Mouse (Mus musculus) fat pad, adult 2 months (tissue): ENCODE measurements around the gene Atad1.
A peak's percentile ranks its signal among the peaks of the same experiment; 100 is the strongest.
"Not testable (repeated sequence)": the region's sequence is repeated elsewhere in the genome, so short reads cannot be mapped to it uniquely, and the experiment has no call there.

Experiments used
- DNase-seq: peaks from one replicate; pipeline ENCODE4 v3.0.0-alpha.2; 2011; ENCODE audit warnings: low read depth, low spot score; ENCODE audit errors: extremely low read depth

The Atad1 gene

DNA sequence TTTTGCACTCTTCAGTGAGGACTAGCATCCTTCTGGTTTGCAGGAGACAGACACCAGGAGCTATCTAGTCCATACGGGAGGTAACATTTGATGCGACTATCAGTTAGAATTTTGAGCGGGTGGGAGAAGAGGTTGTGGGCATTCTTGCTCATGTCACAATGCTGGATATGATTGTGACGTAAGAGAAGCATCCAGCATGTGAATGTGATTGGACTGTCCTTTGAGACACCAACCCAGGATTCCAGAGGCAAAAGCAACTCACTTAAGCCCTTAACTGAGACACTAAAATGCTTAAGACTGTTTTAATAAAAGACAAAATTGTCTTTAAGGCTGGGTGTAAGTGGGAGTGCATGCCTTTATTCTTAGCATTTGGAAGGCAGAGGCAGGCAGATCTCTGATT is at the start of gene Atad1:
Gene Atad1, minus strand, starts transcription at position 101 of the 400 bp plus-strand sequence.
- DNase-seq: no peak

DNA sequence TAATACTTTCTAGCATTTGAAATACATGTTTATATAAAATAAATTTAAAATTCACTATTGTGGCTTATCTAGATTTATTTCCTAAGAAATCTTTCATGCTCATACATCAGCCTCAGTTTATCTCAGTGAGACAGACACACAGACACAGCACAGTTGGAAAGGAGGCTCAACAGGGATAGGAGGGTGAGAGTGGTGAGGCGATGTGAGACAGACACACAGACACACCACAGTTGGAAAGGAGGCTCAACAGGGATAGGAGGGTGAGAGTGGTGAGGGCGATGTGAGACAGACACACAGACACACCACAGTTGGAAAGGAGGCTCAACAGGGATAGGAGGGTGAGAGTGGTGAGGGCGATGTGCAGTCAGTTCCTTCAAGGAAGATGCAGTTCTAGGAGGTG is 48.4 kb upstream of the Atad1 start:
- not testable (repeated sequence) for DNase-seq

DNA sequence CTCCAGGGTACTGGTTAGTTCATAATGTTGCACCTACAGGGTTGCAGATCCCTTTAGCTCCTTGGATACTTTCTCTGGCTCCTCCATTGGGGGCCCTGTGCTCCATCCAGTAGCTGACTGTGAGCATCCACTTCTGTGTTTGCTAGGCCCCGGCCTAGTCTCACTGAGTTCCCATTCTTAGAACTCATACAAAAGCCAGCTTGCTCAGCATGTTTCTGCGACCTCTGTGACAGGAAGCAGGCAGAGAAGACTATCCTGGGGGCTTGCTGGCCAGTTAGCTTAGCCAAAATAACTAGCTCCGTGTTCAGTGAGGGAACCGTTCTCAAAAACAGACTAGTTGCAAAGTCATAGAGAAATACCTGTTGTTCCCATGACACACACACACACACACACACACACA is 47.8 kb upstream of the Atad1 start:
- DNase-seq: not testable (repeated sequence)

DNA sequence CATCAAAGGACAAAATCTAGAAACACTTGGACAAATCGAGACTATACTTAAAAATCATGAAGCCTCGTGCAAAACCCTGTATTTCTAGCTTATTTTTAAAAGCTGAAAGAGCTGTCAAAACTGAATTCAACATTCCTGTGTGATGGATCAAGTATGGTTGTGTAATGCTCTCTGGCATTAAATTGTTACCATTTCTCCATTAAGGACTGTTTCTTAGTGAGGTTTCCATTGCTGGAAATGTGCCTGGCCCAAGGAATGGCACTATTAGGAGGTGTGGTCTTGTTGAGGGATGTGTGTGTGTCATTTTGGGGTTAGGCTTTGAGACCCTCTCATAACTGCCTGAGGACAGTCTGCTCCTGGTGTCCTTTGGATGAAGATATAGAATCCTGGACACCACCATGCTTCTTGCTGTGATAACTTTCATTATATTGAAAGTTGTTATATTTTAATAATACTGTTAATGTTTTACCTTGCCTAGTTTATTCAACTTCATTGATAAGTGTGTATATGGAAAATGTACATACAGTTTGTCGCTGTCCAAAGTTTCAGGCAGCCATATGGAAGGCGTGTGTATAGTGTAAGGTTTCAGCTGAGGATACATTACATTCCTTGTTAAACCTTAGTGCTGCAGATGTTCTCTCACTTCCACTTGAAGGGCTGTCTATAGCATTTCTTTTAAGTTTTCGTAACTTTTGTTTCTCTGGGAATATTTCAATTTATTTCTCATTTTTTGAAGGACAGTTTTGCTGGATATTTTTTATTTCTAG is 41.9 kb upstream of the Atad1 start:
- no peak for DNase-seq

DNA sequence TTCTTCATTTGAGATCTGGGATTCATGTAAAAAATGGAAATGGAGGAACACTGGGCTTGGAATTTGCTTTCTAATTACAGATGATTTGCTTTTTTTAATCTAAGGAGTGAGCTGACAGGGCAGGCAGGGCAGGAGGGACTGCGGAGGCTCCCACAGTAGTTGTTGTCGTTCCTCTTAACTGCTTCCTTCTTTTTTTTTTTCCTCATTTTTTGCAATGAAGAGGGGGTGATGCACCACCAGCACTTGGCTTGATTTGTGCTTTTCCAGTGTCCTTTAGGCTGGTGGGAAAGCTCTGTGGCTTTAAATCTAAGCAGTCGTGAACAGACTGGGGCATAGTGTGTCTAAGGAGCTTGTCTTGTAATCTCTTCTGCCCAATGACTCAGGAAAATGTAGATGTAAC is 39.5 kb upstream of the Atad1 start:
- no peak for DNase-seq

DNA sequence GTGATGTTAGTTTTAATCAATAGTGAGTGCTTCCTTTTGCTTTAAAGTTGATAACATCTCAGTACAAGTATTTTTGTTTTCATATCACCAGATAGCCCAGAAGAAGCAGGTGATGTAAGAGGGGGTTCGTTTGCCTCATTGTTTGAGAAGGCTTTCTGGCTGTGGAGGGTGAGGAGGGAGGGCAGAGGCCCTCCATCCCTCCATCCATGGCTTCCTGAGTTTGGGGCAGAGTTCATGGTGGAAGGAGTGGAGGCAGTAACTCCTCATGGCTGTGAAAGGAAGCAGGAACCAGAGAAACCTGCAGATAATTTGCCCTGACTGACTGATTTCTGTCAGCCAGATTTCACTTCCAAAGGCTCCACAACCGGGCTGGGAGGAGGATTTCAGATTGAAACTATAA is 38.8 kb upstream of the Atad1 start:
- DNase-seq: no peak

DNA sequence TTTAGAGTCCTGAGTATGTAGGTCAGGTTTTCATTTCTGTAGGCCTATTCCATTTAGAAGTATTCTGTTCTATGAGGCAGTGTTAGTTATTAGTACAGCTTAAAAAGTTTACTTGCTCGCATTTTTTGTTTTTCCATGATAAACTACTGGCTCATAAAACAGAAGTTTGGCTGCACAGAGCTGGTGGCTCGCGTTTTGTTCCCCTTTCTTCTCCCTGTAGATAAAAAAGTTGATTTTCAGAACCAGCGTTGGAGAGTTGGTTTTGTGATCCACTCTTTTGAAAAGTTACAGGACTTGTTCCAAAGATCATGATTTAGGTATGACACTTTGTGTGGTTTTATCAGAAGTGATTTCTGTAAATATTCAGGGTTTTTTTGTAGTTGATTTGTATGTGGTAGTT is 22.9 kb upstream of the Atad1 start:
- no peak for DNase-seq

DNA sequence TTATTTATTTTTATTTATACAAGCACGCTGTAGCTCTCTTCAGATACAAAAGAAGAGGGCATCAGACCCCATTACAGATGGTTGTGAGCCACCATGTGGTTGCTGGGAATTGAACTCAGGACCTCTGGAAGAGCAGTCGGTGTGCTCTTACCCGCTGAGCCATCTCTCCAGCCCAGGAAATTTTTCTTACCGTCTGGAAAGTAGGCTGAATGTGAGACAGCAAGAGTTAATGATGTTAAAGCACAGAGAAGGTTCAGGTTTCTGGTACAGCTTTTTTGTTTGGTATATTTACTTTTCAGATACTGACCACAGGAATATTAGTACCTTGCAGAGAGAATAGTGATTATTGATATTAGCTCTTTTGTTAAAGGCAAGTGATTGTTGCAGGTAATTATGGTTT is 21.6 kb upstream of the Atad1 start:
- DNase-seq: no peak

DNA sequence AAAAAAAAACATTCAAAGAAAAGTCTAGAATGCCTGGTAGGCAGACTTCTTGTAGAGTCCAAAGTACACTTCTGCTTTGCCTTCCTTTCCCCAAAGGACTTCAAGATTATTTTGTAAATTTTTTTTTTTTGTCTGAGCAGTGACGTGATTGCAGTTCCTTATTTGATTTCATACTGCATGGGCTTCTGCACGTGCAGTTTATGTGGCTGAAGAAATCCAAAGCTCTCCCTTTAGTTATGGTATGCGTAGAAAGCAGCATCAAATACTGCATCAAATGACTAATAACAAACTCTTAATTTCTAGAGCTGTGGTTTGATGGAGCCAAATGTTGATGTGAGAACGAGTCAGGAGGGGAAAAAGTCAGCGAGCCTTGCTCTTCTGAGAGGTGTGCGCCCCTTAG is 20.9 kb upstream of the Atad1 start:
- DNase-seq: no peak

DNA sequence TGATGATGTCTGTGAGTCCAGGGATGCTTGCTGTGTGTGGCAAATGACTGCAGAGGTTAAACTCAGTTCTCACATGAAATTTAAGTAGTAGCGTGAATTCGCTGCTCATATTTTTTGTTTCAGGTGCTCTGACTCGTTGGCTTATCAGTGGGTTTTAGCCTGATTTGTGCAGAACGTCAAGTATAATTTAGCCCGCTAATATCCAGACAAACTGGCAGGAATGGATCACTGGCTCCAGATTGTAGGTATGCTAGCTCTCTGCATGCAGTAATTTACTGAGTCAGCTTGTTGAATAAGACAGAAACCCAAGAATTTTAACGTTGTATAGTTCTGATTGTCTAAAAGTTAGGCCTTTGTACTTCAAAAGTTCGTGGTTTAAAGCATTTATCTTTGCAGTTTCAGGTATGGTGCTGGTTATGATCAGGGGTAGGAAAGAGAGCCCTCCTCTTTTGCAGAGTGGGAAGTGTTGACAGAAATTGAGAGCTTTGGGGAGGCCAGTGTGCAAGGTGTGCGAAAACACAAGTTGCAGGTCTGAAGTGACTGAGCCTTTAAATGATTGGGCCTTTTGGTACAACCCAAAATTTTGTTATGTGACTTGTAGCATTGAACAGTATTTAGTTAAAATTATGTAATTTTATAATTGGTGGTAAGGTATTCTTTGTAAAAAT is 19.9 kb upstream of the Atad1 start:
- no peak for DNase-seq

DNA sequence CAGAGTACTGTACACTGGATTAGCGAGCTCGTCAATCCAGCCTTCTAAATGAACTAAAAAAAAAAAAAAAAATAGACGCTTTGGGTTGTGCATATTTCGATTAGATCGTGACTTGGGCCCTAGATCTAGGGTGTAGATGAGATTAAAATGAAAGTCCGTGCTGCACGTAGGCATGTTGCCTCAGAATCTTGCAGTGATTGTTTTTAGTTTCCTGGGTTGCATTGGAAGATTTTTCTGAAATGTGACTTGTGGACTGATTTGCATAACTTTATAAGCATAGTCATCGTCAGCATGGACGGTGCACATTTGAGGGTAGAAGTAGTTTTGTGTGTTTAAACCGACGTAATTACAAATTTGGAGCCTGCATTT is 19.2 kb upstream of the Atad1 start:
- DNase-seq: no peak

DNA sequence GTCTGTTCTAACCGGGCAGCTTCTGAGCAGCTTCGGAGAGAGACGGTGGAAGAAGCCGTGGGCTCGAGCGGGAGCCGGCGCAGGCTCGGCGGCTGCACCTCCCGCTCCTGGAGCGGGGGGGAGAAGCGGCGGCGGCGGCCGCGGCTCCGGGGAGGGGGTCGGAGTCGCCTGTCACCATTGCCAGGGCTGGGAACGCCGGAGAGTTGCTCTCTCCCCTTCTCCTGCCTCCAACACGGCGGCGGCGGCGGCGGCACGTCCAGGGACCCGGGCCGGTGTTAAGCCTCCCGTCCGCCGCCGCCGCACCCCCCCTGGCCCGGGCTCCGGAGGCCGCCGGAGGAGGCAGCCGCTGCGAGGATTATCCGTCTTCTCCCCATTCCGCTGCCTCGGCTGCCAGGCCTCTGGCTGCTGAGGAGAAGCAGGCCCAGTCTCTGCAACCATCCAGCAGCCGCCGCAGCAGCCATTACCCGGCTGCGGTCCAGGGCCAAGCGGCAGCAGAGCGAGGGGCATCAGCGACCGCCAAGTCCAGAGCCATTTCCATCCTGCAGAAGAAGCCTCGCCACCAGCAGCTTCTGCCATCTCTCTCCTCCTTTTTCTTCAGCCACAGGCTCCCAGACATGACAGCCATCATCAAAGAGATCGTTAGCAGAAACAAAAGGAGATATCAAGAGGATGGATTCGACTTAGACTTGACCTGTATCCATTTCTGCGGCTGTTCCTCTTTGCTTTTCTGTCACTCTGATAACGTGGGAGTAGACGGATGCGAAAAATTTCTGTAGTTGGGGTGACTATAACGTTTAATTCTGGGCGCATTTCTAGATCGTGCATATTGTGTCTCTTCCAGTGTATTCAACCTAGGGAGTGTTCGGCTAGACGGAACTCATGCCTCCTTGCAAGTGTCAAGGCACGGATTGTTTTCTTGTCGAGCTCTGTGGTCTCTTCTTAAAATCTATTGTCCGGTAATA is 18.5 kb upstream of the Atad1 start:
- DNase-seq: no peak

DNA sequence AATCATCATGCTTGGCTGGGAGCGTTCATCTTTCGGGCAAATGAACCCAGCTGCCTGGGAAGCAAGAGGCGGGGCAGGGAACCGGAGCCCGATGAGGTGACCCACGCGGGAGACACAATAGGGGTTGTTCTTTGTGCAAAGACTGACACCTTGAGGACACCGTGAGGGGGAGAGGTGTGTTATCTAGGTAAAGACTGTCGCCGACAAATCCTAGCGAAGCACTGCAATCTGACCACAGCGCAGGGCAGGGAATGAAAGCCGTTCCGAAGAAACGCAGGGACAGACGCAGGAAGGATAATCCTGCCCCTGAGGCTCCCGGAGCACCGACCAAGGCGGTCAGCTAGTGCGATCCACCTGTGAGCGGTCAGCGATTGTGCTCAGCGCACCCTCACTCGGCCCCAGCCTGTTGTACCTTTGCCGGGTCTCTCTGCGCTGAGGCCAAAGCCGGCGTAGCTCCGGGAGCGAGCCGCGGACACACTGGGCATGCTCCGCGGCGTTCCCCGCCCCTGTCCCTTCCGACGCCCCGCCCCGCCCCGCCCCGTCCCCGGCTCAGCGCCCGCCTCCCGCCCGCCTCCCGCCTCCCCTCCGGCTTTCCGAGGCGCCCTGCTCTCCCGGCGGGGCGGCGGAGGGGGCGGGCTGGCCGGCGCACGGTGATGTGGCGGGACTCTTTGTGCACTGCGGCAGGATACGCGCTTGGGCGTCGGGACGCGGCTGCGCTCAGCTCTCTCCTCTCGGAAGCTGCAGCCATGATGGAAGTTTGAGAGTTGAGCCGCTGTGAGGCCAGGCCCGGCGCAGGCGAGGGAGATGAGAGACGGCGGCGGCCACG is 17.5 kb upstream of the Atad1 start, which contains the start of gene Pten:
Gene Pten, plus strand, starts transcription at position 598 of the 826 bp plus-strand sequence.
- no peak for DNase-seq

DNA sequence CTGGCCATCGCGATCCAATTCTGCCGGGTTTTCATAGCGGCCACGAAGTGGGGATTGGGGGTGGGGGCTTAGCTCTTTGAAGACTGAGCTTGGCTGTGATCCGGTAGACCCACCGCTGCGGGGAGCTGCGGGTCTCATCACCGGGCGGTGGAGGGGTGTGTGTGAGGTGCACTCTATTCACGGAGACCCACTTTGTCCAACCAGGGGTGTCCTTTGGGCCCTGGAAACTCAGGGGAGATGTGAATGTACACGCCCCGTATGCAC is 17.0 kb upstream of the Atad1 start:
- no peak for DNase-seq

DNA sequence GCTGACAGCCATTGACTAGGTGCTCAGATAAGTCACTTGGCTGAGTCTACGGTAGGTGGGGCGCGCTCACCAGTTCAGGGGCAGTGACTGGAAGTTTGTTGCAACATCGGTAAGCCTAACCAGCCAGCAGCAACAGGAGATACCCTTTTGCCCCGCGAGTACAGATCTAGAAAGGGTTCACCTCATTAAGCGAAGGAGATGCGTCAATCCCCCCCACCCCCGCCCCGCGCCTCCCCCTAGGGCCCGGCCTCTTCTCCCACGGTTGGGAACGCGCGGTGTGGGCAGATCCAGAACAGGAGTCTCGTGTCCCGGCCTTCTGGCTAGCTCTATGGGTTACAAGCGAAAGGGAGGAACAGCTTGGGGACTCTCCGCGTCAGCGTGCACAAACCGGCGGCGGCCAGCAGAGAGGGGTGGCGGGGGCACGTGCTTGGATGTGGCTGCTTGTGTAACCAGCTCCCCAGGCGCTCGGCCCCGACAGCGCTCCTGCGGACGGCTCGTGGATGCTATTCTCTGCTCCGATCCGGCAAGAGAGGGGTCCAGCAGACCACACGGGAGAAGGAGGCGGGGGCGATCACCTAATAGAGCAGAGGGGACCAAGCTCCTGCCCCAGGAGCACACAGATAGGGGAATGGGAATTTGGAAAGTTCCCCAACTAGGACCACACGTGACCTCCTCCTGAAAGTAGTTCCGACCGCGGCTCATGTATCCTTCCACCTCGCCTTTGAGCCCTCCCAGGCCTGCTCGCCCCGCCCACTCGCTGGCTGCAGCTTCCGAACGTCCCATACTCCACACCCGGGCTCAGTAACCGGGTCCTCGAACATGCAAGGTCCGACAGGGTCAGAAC is 16.4 kb upstream of the Atad1 start:
- DNase-seq: peak; percentile 80

DNA sequence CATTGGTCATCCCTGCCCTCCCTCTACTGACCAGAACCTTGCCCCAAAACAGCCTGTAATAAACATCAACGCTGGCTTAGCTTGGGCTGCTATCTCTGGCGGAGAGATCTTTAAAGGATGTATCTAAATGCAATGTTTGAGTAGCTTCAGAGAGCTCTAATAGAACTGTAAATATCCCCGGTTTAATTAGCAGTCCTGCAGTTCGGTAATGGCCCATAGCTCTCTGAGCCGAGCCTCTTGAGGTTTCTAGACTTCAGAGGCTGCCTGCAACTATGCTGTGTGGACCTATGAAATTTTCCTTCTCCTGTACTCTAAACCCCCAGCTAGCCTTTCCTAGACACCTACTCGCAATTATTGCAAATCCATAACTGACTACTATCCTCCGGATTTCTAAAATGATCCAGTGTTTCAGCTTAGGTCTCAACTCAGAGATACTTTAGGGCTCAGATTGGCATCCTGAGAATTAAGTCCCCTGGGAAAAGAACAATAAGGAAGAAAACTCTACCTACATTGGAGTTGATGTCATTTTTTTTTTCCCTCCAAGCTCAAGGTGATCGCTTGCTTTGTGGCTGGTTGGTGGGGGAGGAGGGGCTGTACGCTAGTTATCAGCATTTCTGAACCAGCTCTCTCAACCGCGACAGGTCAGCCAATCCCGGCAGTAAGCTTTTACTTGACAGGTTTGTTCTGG is 15.7 kb upstream of the Atad1 start:
- DNase-seq: no peak

DNA sequence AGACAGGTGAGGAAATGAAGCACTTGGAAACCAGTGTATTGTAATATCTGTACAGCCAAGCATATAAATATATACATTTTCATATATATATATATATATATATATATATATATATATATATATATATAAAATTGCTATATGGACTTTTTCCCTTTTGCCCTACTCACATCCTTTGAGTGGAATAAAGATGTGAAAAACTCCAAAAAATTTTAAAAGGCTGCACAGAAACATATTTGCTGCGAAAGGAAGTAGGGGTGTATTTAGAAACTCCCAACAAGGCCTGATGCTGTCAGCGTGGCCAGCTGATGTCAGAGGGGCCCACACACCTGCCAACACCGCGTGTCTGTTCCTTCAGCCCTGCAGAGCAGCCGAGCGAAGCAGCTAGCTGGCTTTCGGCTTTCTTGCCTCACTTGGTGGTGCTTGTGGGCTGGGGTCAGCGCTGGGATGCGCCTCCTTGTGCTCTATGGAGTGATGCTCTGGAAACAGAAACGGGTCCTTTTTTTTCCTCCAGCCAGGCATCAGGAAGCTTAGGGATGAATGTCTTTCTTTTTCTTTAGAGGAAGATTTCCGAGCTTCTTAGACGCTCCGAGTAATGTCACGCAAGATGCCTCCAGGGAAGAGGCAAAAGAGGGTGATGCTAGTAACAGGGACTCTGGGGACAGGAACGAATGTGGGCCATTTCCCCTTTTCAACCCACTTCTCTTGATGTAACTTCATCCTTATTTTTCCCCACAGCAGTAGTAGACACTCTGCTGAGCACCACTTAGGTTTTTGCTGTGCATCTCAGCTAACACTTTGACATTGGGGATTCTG is 14.8 kb upstream of the Atad1 start:
- DNase-seq: no peak

DNA sequence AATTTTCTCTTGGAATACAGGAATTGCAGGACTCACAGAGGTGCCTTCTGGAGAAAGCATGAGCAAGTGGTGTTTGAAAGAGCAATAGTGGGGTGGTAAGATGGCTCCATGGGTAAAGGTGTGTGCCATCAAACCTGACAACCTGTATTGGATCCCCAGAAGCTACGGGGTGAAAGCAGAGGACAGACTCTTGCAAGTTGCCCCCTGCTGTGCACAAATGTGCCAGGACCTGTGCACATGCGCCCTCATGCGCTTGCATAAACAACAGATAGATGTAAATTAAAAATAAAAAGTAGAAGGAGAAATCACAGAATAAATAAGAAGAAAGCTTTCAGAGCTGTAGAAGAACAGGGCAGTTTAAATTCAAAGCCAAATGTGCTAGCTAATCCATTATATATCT is 13.8 kb upstream of the Atad1 start:
- no peak for DNase-seq

DNA sequence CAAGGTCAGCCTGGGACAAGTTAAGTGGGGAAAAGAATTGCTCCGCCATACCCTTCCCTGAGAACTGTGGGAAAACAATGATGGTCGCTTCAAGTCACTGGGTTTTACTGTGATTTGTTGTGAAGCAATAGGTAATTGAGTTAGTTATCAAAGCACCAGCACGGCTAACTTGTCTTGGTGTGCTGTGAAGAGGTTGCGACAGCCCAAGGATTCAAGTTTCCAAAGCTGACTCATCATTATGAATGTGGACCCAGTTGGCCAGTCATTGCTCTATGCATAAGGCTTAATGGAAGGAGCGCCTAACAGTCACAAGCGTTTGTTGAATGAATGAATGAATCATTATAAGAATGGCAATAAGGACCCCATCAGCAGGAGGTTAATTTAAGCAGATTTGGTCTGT is 12.8 kb upstream of the Atad1 start:
- no peak for DNase-seq
